Mouse (Mus musculus): Measurements from ENCODE around the gene Slc7a5.

Gene Slc7a5

GRCm38 (mm10) chr8:121908378-121909147 lies 1.1 kb upstream of the Slc7a5 start:
- DNase-seq (ENCODE audit: extremely low read depth, low read depth, low spot score), result no peak

- DNase-seq (ENCODE audit: extremely low read depth, low read depth, low spot score), result no peak
These were observed 667 bp downstream of the Slc7a5 start for GRCm38 (mm10) chr8:121906542-121907512.

DNA sequence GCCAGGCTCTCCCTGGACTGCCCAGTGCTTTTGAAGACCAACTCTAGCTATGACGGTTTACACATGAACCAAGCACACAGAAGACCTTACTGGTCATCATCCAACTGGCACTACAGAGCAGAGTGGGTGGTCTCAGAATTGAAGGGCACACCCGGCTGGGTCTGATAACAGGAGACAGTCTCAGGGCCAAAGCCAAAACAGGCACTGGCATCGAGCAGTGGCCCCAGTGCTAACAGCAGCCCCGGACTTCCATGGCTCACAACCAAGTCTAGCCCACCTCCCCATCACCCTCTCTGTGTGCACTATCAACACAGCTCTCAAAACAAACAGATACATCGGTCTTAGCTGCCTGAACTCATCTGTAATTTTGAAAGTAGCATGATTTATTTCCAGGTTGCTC lies 1.6 kb downstream of the Slc7a5 start:
- DNase-seq (ENCODE audit: extremely low read depth, low read depth, low spot score), result no peak

- DNase-seq (ENCODE audit: extremely low read depth, low read depth, low spot score), result no peak
These were observed 2.1 kb downstream of the Slc7a5 start for GRCm38 (mm10) chr8:121905420-121905819.

DNA sequence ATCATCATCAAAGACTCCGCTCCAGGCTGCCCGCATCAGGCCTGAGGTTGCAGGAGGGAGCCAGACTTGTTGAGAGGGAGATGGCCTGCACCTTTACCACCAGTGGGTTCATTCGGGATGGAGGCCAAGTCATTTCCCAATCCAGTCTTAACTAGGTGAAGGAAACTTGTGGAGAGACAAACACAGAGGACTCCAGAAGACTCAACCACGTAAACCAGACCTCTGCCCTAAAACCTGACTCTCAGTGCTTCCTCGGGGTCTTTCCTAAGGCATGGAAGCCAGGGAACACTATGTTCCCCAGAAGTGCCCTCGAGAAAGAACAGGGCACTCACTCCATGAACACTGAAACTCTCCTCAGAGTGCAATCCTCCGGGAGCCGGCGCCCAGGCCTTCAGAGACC lies 2.5 kb downstream of the Slc7a5 start:
- no peak for DNase-seq (ENCODE audit: extremely low read depth, low read depth, low spot score)

DNA sequence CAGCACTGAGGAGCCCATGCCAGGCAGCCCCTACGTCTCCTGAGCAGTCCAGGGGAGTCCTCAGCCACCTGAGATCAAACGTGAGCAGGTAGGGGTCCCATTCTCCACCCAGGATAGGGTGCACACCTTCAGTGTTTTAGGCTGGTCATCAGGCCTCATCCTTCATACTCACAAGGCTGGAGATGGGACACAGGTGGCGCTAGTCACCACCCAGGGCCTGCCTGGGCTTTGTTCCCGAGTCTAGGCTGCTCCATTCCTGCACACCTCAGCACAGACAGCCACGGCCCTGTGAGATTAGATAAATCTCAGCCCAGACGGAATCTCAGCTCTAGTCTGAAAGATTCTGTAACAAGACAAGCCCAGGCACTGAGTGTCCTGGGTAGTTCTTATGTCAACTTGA lies 3.5 kb downstream of the Slc7a5 start:
- DNase-seq (ENCODE audit: extremely low read depth, low read depth, low spot score), result no peak

GRCm38 (mm10) chr8:121901498-121902236 lies 5.8 kb downstream of the Slc7a5 start:
- DNase-seq (ENCODE audit: extremely low read depth, low read depth, low spot score), result no peak

DNA sequence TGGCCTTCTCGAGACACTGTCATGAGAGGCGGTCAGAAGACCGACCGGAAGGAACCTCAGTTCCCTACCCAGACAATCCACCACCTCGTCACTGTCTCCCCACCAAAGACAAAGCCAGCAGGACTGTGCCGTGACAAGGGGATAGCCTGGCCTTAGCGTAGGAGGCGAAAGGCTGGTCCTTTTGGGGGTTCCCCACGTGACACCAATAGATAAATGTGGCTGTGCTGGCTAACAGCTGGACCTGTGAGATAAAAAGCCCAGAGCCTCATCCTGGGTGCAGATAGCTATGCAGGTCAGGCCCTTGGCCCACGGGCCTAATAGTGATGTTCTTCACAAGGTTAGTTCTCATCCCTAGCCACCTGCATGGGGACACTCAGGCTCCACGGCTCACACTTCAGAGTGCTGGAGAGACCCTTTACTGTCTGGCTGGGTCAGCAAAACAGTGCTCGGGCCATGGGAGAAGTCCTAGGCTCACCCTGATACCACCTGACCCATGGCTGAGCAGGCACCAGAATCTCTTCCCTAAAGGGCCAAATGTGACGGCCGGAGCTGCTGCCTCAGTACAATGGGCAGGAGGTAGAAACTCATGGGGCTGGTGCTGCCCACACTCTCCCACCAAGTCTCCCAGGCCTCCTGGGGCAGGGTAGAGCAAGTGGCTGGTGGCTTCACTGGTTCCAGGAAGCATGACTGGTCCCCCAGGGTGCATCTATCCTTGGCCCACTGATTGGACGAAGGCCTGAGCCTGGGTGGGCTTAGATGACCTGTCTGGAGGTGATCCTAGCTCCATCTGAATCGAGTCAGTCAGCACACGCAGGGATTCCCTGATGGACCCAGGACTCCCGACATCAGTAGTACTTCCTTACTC lies 8.1 kb downstream of the Slc7a5 start:
- no peak for DNase-seq (ENCODE audit: extremely low read depth, low read depth, low spot score)

GRCm38 (mm10) chr8:121898401-121898931 lies 9.0 kb downstream of the Slc7a5 start:
- peak; percentile 67 for DNase-seq (ENCODE audit: extremely low read depth, low read depth, low spot score)

GRCm38 (mm10) chr8:121897871-121898381 lies 9.6 kb downstream of the Slc7a5 start:
- DNase-seq (ENCODE audit: extremely low read depth, low read depth, low spot score), result no peak

- DNase-seq (ENCODE audit: extremely low read depth, low read depth, low spot score), result no peak
These were observed 10.3 kb downstream of the Slc7a5 start for GRCm38 (mm10) chr8:121897205-121897604.

GRCm38 (mm10) chr8:121896476-121897145 lies 10.9 kb downstream of the Slc7a5 start:
- DNase-seq (ENCODE audit: extremely low read depth, low read depth, low spot score), result no peak

DNA sequence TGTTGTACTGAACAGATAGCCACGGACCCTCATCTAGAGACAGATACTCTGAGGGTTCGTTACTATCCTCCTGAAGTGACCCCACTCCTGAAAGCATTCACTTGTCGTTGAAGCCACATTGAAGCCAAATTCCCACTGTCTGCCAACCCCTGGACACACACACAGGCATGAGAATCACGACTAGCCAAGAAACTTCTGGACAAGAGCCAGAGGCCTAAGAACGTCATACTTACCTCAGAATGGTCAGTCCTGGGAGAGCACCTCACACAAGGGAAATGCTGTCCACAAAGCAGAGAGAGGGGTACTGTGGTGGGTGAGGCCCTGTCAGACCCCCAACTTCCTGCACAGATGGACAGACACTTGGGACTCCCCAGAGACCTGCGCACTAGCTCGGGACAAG lies 11.6 kb downstream of the Slc7a5 start:
- DNase-seq (ENCODE audit: extremely low read depth, low read depth, low spot score), result no peak

DNA sequence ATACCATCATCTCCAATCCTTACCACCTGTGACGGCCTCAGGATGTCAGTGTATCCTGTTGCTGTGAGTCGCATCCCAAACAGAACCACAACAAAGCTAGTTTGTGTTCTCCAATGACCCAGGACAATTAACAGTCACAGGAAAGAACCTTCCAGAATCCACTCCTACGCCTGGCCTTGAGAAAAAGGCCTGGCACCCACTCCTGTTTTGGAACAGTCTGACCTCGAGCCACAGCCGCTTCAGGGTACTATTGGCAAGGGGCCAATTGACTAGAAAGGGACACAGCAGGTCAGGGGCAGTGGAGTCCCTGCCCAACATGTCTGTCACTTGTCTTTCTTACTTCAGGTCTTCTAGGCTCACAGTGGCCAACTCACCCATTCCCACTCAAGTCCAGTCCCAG lies 14.6 kb downstream of the Slc7a5 start:
- no peak for DNase-seq (ENCODE audit: extremely low read depth, low read depth, low spot score)

DNA sequence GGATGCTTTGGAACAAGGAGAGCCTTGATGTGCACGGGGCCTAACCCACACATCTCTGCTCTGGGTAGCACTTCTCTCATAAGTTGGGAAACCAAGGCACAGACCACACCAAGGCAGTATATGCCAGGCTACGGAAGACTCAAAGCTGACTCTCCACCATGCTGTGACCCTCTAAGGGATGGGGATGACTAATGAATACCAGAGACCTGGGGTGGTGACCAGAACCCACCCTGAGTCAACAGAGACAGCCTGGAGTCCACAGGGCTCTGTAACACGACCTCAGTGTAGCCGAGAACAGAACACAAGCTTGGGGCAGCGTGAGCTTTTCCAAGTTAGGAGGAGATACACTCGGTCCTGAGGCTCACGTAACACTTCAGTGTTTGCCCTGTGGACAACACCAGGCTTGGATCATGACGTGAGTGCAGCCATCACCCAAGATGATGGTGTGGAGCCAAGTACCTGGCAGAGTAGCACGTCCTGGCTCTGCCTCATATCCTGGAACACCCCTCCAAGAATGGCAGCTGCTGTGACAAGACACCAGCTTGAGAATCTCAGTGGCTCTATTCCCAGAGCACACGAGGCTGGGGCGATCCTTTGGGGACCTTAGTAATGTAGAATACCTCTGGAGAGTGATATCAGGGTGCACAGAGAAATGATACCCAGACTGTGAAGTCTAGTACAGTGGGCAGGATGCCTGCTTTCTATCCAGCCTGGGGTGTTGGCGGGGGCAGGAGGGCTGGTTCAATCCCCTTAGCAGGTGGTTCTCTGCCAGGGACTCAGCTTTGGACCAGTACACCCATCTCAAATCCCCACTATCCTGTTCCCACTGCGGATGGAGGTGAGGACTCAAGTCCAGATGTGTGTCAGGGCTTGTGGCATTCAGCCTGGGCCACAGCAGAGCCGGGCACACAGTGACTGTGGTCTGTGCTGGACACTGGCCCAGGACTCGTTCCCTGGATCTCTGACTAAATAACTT lies 17.4 kb downstream of the Slc7a5 start:
- no peak for DNase-seq (ENCODE audit: extremely low read depth, low read depth, low spot score)

GRCm38 (mm10) chr8:121889317-121889716 lies 18.2 kb downstream of the Slc7a5 start:
- no peak for DNase-seq (ENCODE audit: extremely low read depth, low read depth, low spot score)

GRCm38 (mm10) chr8:121887547-121887946 lies 19.9 kb downstream of the Slc7a5 start:
- DNase-seq (ENCODE audit: extremely low read depth, low read depth, low spot score), result no peak

DNA sequence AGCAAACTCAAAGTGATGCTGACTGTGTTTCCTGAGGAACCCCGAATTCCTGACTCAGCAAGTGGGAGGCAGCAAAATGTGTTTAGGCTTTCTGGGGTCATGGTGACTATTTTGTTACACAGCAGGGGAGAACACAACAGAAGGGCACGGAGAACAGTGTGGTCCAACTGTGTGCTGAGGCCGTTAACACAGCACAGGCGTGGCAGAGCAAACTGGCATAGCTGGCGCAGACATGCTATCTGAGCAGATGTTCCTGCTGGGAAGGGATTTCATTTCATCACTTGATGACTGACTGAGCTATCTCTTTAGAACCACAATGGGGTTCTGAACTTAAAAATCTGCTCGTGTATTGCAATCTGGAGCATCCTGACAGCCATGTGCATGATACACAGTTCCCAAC lies 22.1 kb downstream of the Slc7a5 start:
- DNase-seq (ENCODE audit: extremely low read depth, low read depth, low spot score), result no peak

All from fat pad, adult 2 months (tissue).